Mouse (Mus musculus): ENCODE measurements around the gene Vwa7.

The Vwa7 gene

DNA sequence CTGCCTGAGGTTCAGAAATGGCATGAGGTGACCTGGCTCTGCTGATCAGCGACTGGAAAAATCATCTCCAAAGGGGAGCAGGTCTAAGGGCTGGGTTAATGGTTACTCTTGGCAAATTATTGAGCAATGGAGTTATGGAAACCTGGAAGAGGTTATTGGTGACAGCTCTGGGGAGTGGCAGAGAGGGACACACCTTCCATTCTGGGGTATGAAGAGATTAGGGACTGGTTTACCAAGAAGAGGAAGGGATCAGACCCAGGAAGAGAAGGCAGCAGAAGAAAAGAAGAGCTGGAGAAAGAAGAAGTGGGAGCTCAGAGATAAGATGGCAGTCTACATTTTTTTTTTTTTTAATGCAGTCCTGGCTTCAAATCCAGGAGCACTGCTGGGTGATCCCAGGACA lies 31.3 kb downstream of the Vwa7 start:
- DNase-seq = no peak

DNA sequence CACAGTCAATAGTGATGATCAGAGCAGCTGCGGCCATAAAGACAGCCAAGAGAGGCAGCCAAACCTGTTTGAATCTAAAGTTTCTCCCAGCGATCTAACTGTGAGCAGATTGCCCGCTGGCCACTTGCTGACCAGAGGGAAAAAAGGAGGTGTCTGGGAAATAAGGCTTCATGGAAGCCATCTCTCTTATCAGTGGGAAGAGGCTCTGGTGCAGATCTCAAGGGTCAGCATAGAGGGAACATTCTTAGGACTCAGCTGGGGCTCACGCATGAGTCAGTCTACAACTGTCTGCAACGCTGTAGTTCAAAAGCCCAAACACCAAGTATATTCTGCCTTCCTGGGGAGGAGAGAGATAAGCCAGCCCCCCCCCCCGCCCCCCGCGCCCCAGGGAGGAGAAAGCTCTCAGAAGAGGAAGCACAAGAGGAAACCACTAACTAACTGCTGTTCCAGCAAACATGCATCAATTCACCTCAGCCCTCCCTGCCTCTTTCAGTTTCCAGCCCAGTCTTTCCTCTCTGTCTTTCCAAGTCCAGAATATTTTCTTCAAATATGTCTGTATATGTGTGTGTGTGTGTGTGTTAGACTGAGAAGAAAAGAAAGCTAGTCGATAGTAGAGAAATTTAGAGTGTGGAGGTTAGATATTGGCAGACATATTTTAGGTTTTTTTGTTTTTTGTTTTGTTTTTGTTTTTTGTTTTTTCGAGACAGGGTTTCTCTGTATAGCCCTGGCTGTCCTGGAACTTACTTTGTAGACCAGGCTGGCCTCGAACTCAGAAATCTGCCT lies 32.0 kb downstream of the Vwa7 start:
- DNase-seq = peak; percentile 51 to 54

DNA sequence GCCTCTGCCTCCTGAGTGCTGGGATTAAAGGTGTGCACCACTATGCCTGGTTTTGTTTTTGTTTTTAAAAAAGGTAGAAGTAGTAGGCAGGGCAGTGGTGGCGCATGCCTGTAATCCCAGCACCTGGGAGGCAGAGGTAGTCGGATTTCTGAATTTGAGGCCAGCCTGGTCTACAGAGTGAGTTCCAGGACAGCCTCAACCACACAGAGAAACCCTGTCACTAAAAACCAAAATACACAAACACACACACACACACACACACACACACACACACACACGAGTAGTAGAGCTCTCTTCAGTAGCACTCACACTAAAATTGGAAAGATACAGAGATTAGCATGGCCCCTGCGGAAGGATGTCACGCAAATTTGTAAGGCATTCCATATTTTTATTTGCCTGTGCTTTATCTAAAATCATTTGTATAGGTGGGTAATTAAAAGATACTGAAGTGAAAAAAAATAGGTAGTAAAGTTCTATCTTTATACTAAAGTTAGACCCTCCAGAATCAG lies 32.6 kb downstream of the Vwa7 start:
- no peak for DNase-seq

DNA sequence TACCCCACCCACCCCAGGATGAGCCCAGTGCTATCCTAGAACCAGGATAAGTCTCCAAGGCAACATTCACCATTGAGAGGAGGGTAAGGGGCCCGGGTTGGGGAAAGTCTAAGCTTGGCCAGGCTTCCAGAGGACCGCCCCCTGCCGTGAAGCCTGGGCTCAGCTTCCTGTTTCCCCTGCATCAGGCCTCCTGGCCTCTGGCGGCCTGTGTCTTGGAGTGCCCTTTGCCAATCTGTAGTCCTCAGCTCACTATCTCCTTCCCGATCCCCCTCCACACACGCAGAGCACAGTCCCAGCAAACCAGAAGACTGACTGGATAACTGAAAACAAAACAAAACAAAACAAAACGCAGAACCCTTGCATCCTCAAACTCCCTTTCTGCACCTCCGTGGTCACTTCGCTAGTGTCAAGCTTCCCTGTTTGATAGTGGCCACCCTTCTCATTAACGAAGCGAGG lies 33.2 kb downstream of the Vwa7 start, which contains the start of gene Clic1:
TSS of gene Clic1 (plus strand) at position 406 of the 456 bp plus-strand sequence.
- DNase-seq = peak; percentile 49 to 53

DNA sequence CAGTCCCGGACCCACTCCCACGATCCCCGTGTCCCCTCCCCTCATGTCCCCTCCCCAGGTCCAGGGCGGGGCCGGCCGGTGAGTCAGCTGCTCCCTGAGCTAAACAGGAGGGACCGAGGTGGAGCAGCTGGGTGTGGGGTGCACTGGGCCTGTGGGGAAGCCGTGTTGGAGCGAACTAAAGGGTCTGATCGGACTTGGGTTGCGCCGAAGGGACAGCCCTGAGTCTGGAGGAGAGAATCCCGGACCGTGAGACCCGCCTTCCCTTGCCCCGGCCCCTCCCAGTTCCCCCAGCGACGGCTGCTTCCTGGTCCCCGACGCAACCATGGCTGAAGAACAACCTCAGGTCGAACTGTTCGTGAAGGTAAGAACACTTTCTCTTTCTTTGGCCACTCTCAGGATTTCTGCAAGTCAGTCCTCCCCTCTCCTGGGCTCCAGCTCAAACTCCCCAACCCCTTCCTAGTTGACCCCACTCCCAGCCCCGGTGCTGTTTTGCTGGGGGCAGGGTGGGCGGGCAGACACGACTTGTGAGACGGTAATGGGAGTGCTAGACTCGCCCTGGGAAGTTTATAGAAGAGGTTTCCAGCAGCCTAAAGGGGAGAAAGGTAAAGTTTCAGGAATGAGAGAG lies 33.9 kb downstream of the Vwa7 start:
- peak; percentile 65 to 69 for DNase-seq

DNA sequence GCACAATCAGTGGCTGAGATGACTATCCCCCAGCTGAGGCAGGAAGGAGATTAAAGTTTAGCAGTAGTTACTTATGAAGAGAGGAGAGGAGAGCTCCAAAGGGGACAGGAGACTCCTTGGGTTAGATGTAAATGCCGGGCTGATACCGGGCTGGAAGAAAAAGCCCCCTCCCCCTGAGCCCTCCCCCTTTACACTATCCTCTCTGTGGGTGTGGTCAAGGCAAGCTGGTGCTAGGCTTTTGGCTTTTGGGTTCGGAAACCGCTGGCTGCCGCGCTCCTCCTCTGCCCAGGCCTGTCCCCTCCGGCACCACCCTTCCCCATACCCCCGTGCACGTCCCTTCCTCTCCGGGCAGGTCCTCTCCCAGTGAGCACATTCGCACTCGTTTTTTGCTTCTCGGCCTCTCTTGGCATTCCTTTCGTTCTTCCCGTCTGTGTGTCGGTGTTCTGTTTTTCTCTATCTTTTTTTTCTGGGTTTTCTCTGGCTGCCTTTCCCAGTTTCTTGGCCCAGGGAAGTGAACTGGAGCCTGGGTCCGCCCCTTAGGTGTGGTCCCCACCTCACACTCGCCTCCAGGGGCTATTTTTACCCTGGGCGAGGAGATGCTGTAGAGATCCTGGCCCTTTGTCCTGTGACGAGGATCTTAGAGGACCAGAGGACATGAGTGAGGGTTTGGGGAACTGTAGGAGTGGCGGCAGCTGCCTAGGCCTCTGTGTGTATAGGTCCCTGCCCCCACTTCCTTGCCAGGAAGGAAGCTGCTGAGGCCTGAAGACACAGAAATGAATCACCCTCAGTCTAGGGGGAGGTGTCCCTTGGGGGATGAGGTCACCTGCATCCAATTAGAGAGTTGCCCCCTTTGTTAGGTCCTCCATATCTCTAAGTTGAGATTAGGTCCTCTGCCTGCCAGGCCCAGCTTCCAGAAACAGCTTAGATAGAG lies 35.0 kb downstream of the Vwa7 start:
- peak; percentile 85 to 92 for DNase-seq

DNA sequence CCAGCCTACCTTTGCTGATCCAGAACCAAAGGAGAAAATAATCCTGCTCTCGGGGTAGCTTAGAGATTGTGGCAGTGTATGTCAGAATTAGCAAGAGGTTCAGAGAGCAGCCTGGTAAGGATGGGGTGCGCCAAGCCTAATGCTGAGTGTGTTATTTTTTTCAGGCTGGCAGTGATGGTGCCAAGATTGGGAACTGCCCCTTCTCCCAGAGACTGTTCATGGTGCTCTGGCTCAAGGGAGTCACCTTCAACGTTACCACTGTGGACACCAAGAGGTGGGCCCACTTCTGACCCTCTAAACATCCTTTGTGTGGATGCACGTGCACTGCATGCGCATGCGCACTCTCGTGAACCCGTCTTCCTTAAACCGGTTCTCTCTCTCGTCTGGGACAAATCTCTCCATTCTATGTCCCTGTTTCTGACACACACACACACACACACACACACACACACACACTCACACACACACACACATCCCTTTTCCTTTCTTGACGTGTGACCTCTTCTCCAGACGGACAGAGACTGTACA lies 36.0 kb downstream of the Vwa7 start:
- DNase-seq = no peak

DNA sequence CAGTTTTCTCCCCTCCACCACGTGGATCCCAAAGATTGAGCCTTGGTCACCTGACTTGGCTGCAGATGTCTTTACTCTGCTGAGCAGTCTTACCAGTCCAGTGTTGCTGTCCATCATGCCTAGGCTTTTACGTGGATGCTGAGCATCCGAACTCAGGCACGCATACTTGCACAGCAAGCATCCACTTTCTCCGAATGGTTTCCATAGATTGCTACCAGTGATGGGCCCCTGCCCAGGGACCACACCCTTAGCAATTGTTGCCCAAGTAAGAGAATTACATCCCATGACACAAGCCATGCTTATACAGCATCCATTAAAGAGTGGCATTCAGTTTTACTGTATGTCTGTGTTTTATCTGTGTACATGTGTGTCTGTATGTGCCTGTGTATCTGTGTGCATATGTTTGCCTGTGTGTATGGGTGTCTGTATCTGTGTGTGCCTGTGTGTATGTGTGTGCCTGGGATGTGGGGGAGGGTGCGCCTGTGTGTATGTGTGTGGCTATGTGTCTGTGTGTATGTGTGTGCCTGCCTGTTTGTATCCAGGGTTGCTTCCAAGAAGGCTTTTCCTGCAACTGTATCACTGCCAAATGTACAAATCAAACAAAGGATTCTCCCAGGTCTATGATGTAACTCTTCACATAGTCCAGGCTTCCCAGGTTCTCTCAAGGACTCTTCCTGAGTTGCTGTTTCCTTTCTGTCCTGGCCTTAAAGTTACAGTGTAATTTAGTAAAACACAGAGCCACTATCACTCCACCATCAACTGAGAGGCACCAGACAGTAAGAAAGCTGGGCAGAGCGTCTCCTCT lies 39.5 kb downstream of the Vwa7 start:
- DNase-seq = no peak

DNA sequence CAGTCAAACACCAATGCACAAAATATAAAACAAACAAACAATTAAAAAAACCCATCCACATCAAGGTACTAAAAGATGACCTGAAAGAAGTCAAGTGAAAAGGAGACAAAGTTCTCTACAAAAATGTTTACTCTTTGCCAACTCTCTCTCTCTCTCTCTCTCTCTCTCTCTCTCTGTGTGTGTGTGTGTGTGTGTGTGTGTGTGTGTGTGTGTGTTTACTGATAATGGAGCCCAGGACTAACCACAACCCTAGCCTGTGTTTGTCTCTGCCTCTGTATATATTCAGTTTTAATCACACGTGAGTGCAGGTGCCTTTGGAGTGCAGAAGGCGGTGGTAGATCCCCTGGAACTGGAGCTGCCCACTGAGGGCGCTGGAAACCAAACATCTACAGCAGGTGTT lies 40.7 kb downstream of the Vwa7 start:
- DNase-seq = no peak

DNA sequence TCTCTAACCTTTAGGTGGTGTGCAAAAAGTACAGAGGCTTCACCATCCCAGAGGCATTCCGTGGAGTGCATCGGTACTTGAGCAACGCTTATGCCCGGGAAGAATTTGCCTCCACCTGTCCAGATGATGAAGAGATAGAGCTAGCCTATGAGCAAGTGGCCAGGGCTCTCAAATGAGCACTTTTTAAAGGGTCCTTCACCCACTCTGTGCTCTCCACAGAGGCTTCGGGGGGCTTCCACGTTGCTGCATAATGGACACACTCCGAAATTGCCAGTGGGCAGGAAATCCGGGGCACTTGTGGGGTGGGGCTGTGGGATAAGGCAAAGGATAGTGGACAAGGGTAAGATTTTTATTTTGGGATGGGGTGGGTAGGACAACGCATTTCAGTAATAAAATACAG lies 41.9 kb downstream of the Vwa7 start:
- DNase-seq = no peak

DNA sequence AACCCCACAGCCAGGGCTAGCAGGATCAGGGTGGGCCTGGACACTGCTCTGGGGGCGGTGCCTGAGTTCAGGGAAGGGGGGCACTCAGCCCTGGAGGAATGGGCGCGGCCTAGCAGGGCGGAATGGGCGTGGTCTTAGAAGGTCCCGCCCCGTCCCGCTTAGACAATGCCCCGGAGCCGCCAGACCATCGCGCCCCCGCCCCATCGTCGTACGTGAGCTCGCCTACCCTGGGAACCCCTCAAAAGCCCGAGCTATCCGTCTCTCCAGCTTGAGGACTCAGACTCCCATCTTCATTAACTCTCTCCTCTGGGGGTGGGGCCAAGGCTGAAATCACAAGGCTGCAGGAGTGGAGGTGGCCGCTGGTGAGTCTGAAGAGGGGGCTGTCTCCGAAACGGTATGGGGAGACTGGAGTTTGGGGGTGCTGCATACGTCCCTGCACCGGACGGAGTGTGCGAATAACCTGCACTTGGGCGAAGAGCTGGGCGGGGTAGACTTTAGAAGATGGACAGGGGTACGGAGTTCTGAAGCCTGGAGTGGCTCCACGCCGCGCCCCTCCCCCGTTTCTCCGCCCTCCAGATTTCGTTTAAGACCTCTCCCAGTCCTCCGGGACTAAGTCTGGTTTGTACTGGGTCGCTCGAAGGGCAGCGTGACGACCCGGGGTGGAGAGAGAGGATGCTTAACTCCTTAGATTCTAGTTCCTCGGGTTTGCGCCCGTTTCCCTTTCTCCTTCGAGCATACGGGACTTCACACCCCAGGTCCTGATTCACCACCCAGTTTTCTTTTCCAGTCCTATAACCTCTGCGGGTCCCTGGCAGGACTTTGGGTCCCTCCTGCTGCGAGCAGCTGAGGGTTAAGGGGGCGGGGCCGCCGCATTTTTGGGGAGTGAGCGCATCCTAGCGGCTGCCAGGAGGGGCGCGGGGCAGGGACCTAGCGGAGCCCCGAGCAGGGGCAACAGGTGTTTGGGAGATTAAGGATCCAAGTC lies 42.8 kb downstream of the Vwa7 start, which contains the start of gene Ddah2:
TSS of gene Ddah2 (plus strand) at position 125 of the 982 bp plus-strand sequence.
- peak; percentile 94 for DNase-seq

DNA sequence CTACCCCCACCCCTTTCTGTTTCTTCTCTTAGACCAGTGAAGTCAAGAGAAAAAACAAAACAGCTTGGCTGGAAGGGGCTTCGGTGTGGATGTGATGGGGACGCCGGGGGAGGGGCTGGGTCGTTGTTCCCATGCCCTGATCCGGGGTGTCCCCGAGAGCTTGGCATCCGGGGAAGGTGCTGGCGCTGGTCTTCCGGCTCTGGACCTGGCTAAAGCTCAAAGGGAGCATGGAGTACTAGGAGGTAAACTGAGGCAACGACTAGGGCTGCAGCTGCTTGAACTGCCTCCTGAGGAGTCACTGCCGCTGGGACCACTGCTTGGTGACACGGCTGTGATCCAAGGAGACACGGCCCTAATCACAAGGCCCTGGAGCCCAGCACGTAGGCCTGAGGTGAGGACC lies 43.7 kb downstream of the Vwa7 start:
- DNase-seq = no peak

DNA sequence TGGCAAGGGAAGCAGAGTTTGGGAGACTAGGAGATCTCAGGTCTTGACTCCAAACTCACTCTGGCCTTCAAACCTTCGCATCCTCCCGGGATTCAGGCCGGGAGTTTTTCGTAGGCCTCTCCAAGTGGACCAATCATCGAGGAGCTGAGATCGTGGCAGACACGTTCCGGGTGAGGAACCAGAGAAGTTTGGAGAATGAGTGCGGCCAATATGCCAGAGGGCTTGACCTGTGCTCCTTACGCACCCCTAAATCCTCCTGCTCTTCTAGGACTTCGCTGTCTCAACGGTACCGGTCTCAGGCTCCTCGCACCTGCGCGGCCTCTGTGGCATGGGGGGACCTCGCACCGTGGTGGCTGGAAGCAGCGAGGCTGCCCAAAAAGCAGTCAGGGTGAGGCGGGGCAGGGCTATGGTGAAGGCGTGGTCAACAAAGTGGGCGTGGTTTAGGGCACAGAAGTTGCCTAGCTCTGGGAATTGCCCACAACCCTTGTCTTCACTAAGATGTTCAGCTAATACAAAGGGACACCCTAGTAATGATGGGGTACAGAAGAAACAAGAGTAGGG lies 44.4 kb downstream of the Vwa7 start:
- no peak for DNase-seq

DNA sequence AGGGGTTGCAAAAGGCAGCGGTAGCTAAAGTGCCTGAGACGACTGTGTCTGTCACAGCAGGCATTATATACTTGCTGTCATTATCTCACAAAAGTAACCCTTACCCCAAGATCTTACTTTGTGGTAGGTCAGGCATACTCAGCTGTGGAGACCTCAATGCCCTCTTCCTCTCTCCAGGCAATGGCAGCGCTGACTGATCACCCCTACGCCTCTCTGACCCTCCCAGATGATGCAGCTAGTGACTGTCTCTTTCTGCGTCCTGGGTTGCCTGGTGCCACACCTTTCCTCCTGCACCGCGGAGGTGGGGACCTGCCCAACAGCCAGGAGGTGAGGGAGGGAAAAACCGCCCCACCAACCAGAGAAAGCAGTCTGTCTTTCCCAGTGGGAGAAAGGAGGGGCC lies 44.9 kb downstream of the Vwa7 start:
- no peak for DNase-seq

DNA sequence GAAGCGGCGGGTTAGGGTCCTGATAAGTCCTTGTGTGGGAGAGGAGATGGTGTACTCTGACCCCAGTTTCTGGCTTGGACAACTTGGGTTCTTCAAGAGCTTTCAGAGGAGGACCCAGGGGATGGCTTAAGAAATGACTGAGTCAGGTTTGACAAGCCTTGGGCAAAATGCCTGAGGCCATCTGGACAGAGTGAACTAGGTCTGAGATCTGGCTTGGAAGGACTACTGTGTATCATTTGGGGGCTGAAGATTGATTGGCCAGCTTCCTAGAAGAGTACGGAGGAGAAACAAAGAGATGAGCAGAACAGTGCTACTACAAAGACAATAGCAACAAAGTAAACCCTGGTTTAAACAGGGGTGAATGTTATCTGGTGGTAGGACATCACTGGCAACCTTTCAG lies 47.1 kb downstream of the Vwa7 start:
- no peak for DNase-seq

DNA sequence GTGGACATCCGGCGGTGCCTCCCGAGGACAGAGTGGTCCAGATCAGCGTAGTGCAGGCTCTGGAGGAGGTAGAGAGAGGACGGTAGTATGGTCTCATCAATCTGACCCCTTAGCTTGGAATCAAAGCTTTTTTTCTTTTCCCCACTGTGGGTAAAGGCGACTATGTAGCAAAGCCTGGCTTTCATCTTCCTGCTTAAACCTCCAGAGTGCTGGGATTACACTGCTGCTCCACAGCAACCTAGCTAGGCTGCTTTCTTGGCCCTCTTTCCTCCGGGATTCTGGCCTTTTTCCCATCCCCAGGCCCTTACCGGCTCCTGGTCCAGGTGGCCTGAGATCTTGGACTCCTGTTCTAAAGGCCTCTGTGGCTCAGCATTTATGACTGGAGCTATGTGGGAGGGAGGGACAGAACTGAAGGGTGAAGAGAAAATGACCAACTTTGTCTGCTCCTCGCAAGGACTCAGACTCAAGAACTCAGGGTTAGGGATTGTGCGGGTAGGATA lies 48.0 kb downstream of the Vwa7 start:
- DNase-seq = no peak

DNA sequence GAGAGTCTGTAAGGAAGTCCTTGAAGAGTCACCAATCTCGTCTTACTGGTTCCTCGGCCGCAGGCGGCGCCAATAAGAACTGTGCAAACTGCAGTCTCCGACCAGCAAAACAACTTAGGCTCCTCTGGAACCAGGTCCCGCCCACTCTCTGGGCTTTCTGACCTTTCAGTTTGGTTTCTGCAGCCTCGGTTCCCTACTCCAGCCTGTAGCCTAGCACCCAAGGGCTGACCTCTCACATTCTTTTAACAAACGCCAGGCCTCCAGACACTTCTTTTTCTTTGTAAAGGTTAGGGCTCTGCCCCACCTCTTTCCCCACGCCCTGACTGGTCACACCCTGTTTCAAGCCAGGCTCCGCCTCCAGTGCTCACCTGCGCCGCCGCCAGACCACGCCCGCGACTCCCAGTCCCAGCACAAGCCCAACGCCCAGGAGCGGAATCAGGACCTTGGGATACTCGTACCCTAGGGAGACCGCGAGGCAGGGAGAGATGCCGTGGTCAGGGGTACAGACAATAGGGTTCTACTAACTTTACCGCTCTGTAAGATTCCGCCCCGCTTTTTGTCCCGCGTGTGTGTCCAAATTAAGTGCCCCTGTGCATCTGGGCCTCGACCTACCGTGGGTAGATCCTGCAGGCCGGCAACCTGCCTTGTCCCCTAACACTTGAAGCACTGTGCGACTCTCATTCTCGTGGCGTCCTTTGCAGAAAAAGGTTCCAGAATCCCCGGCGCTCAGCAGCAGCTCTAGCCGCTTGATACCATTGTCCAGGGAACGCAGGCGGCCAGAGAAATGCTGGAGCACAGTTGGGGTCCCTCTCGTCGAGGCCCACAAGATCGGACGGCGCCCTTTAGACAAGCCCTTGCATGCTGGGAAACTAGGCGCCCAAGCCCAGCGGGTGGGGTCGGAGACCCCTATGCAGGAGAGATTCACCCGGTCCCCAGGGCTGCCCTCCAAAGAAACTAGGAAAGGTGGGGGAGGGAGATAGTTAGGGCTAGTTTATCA lies 48.9 kb downstream of the Vwa7 start, which contains the start of gene Ly6g6c:
TSS of gene Ly6g6c (plus strand) at position 438 of the 997 bp plus-strand sequence.
- peak; percentile 35 to 38 for DNase-seq

DNA sequence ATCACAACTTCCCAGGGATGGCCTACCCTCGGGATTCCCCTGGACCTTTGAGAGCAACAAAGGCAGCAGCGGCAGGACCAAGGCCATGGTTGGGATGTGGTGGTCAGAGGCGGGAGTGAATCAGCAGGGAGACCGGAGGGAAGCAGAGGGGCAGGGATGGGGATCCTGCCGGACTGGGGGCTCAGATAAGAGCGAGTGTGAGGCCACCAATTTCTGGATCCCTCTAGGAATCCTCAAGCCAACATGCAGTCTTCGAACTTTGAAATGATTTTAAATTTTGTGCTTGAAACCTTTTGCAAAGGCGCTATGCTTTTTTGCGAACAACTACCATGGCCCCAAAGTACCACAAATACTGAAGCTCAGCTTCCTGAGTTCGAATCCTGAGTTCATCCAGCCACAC lies 49.7 kb downstream of the Vwa7 start, which contains the start of gene Mpig6b:
TSS of gene Mpig6b (minus strand) at position 101 of the 400 bp plus-strand sequence.
- no peak for DNase-seq
